Mouse (Mus musculus) thymus, postnatal 14 days (tissue): ENCODE results near the gene Phf11a.
"Not testable (repeated sequence)": the region's sequence is repeated elsewhere in the genome, so short reads cannot be mapped to it uniquely, and the experiment has no call there.

ENCODE experiments used
- DNase-seq: peaks from one replicate; pipeline ENCODE4 v3.0.0; 2021

The Phf11a gene

DNA sequence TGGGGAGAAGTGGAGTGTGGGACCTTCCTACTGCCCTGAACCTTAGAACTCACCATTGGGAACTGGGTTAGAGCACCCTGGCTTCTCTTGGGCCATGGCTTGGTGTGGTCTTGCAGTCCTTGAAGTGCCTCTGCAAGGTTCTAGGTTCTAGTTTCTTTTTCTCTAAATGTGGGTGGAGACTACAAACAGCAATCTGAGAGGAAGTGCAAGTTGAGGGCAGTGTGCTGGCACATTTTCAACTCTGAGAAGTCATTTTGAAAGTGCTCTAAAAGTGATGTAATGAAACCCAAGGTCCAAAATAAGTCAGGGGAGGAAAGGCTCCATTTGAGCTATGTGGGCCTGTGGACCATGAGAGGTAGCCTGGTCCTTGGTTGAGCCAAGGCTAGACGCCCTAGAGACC lies at the start of gene Phf11a:
Gene Phf11a (minus strand): TSS at position 132 of the 400 bp plus-strand sequence.
- not testable (repeated sequence) for DNase-seq

DNA sequence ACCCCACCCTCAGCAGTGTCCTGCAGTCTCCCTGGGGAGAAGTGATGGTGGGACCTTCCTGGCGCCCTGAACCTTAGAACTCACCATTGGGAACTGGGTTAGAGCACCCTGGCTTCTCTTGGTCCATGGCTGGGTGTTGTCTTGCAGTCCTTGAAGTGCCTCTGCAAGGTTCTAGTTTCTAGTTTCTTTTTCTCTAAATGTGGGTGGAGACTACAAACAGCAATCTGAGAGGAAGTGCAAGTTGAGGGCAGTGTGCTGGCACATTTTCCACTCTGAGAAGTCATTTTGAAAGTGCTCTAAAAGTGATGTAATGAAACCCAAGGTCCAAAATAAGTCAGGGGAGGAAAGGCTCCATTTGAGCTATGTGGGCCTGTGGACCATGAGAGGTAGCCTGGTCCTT lies 43.9 kb upstream of the Phf11a start, which contains the start of gene Phf11b:
Gene Phf11b (minus strand): TSS at position 163 of the 400 bp plus-strand sequence.
- not testable (repeated sequence) for DNase-seq

DNA sequence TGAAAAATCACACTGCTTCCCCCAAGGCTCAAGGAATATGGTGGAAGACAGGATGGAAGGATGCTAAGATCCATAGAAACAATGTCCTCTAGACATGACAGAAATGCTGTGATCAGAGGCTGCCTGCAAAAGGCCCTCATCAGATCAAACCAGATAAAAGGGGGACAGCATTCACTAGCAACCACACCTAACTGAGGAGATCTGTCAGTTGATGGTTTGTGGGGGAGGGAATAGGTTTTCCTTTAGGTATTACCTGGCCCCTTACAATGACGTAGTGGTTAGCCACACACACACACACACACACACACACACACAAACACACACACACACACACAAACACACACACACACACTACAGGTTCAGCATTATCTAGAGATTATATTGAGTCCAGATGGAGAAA lies 42.2 kb upstream of the Phf11a start:
- DNase-seq, result no peak

DNA sequence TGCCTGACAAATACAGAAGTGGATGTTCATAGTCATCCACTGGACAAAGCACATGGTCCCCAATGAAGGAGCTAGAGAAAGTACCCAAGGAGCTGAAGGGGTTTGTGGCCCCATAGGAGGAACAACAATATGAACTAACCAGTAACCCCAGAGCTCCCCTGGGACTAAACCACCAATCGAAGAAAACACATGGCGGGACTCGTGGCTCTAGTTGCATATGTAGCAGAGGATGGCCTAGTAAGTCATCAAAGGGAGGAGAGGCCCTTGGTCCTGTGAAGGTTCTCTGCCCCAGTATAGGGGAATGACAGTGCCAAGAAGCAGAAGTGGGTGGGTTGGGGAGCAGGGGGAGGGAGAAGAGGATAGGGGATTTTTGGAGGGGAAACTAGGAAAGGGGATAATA lies 38.7 kb upstream of the Phf11a start:
- not testable (repeated sequence) for DNase-seq

DNA sequence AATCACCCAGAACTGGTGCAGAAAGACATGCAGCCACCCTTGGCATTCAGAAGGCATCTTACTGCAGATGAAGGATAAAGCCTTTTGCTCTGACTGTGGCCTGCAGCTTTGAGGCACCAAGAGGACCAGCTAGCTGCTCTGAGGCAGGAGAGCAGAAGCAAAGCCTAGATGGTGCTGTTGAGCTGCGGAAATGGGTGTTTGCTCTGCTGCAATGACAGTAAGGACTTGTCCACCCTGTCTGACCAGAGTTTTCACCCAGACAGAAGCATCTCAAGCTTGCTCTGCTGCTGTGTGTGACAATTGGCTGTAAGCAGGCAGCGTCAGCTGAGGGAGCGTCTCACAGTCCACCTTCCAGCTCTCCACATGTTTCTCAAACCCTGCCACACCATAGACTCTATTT lies 33.2 kb upstream of the Phf11a start:
- peak; percentile 21 for DNase-seq

DNA sequence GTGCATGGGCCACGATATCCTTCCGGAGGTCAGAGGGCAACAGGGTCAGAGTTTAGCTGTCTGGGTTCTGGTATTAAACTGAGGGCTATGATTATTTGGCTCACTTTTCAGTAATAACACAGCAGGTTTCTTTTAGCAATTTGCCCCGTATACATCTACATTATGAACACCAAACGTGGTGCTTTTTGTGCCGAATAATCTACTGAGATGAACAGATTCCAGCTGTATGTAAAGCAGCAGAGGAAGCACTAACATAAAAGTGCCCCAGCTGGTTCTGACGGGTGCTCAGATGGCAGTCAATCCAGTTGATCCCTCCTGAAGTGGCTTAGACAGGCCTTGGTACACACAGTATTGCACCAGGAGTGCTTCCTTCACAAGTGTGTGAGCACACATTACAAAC lies 22.6 kb upstream of the Phf11a start:
- not testable (repeated sequence) for DNase-seq

DNA sequence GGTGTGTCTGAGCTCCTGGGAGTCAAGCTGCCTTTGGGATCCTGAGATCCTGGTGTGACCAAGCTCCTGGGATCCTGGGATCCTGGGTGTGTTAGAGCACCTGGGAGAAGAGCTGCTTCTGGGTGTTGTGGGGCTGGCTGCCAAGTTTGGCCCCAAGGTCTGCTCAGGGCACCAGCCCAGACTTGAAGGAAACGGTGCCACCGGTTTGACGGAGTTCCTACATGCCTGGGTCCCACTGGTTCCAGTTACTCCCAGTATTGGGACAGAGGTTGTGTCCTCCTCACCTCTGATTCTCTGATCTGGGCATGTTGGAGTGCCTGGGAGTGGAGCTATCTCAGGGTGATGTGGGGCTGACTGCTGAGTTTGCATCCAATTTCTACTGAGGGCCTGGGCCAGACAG lies 21.7 kb upstream of the Phf11a start:
- not testable (repeated sequence) for DNase-seq

DNA sequence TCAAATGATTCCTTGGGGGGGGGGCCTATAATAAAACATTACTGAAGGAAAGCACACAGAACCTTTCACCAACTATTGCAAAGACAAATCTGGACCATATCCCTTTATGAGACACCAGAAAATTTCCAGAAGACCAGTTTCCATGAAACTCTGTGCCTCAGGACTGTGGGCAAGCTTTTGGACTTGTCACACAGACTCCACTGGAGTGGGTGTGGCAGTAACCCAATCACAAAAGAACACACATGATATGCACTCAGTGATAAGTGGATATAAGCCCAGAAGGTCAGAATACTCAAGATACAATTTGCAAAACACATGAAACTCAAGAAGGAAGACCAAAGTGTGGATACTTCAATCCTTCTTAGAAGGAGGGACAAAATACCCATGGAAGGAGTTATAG lies 5.6 kb downstream of the Phf11a start:
- not testable (repeated sequence) for DNase-seq

DNA sequence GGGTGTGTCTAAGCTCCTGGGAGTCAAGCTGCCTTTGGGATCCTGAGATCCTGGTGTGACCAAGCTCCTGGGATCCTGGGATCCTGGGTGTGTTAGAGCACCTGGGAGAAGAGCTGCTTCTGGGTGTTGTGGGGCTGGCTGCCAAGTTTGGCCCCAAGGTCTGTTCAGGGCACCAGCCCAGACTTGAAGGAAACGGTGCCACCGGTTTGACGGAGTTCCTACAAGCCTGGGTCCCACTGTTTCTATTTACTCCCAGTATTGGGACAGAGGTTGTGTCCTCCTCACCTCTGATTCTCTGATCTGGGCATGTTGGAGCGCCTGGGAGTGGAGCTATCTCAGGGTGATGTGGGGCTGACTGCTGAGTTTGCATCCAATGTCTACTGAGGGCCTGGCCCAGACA lies 22.4 kb downstream of the Phf11a start:
- DNase-seq, result not testable (repeated sequence)

DNA sequence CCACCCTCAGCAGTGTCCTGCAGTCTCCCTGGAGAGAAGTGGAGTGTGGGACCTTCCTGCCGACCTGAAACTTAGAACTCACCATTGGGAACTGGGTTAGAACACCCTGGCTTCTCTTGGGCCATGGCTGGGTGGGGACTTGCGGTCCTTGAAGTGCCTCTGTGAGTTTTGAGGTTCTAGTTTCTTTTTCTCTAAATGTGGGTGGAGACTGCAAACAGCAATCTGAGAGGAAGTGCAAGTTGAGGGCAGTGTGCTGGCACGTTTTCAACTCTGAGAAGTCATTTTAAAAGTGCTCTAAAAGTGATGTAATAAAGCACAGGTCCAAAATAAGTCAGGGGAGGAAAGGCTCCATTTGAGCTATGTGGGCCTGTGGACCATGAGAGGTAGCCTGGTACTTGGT lies 37.3 kb downstream of the Phf11a start, which contains the start of gene Gm6904:
Gene Gm6904 (minus strand): TSS at position 161 of the 400 bp plus-strand sequence.
- peak; percentile 9 for DNase-seq

DNA sequence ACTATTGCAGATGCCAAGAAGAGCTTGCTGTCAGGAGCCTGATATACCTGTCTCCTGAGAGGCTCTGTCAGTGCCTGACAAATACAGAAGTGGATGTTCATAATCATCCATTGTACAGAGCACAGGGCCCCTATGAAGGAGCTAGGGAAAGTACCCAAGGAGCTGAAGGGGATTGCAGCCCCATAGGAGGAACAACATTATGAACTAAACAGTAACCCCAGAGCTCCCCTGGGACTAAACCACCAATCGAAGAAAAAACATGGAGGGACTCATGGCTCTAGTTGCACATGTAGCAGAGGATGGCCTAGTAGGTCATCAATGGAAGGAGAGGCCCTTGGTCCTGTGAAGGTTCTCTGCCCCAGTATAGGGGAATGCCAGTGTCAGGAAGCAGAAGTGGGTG lies 41.5 kb downstream of the Phf11a start:
- not testable (repeated sequence) for DNase-seq

DNA sequence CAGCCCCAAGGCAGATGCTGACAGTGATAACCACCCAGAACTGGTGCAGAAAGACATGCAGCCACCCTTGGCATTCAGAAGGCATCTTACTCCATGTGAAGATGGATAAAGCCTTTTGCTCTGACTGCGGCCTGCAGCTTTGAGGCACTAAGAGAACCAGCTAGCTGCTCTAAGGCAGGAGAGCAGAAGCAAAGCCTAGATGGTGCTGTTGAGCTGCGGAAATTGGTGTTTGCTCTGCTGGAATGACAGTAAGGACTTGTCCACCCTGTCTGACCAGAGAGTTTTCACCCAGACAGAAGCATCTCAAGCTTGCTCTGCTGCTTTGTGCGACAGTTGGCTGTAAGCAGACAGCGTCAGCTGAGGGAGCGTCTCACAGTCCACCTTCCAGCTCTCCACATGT lies 47.0 kb downstream of the Phf11a start:
- not testable (repeated sequence) for DNase-seq

DNA sequence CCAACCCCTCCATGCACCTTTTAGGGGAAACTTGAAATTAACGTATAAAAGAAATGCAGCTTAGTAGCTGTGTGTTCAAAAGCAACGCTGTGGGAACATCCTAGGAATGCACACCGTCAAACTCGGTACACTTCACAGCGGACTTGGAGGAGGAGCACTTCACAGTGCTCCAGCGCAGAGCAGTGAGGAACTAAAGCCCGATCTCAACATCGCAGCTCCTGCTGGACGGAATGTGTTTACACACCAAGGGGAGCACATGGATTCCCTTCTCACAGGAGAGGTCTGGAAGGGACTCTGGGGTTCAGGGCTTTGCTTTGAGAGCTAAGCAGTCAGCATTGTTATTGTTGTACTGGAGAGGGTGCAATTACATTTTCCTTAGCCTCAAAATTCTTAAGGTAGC lies 63.7 kb downstream of the Phf11a start:
- DNase-seq, result no peak

DNA sequence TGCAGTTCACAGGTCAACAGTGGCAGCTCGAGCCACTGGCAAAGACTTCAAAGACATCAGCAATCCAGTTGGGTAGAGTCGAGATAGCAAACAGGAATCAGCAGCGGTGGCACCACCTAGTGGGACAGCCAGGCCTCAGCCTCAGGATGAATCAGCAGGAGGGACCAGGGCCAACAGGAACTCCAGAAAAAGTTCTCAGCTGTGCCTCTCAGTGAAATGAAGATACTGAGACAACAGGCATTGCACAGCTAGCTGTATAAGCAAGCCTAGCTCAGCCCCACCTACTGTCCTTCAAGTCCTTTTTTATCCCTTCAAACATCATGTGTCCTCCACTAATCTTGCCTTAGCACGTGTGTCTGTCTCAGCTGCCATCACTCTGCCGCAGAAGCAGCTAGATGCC lies 65.3 kb downstream of the Phf11a start:
- DNase-seq, result no peak

DNA sequence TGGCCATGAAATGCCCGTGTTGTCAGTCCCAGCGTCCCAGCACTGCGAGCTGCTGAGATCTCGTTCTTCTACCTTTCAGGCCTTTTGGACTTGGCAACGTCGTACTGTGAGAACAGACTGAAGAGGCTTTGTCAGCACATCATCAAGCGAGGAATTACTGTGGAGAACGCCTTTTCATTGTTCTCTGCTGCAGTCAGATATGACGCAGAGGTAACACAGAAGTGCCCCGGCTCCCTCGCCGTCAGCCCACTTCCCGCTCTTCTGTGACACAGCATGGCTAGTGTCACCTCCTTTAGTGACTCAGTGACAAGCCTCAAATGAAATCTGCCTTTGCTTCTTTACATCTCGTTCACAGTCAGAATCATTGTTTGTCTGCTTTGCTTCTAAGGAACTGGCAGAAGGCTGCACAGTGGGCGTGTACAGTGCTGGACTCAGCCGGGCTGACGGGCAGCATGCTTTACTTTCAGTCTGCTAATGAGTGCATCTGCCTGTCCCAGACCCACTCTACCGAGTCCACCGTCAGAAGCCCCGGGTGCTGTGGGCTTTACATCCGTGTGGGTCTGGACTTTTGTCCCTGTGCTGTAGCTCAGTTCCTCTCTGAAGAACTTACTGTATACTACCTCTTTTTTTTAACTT lies 66.9 kb downstream of the Phf11a start:
- no peak for DNase-seq

DNA sequence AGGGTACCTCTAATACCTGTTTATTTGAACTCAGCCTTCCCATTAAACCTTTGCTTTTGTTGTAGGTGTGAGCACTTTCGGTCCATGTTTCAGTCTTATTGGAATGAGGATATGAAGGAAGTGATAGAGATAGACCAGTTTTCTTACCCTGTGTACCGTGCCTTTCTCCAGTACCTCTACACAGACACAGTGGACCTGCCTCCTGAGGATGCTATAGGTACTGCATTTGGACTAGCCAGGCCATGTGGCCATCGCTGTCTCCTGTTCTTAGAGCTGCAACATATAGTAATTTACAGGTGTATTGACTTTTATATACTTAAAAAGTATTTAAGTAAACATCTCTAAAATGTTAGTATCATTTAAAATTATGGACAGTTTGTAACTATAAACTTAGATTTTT lies 67.5 kb downstream of the Phf11a start:
- DNase-seq, result no peak
